Mouse (Mus musculus): ENCODE data around the gene Sncb.

DNA sequence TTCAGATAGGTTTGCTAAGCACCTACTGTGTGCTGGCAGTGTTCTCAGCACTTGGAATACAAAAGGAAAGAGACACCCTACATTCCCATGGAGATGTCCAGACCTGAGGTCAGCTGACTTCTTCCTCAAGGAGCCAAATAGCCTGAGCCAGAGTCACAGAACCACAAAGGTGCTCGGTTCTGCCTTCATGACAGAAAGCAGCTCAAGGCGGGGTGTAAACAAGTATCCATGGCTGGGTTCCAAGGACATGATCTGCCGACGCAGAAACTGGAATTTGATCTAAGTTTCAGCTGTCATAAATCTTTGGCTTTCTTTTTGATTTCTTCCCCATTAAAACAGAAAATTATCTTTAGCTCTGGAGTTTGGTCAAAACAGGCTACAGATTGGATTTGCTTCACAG, 33.8 kb upstream of the Sncb start:
- TF ChIP-seq POLR2A (IDR thresholded peaks at IDR 0.05; ENCODE audit: borderline replicate concordance, insufficient read depth, low read length) = no peak
- no peak for TF ChIP-seq CTCF (IDR thresholded peaks at IDR 0.05; ENCODE audit: borderline replicate concordance, insufficient read depth, low read depth, low read length)
